Mouse (Mus musculus): ENCODE results near the gene Serpina9. TPM values are rescaled to one million over a fixed set of nuclear protein-coding genes. Genes with fewer than 3 reads are reported as not detected.
A peak's percentile ranks its signal among the peaks of the same experiment; 100 is the strongest.

Serpina9 gene
- polyA plus RNA-seq, 1 experiment from 2014 or later, result 14.9 TPM

DNA sequence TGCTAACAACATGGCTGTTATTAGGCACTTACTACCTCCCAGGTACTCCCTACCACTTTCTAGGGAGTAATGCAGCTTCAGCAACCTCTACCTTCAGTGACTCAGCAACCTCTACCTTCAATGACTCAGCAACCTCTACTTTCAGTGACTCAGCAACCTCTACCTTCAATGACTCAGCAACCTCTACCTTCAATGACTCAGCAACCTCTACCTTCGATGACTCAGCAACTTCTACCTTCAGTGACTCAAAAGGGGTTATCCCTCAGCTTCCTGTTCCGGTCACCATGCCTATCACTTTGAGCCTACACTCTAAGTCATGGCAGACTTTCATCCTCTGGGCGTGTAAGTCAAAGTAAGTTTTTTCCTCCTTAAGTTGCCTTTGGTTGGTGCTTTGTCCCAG is 13.0 kb downstream of the Serpina9 start:
- no peak overlapping the region for H3K27ac ChIP-seq (replicated peaks)
- H3K4me1 ChIP-seq (replicated peaks; ENCODE audit: control insufficient read depth, insufficient read depth), result no peaks in the 10 kb centered on the region
- H3K36me3 ChIP-seq (ENCODE audit: control insufficient read depth, insufficient read depth, low read length), result no peaks in the 10 kb centered on the region
- H3K4me2 ChIP-seq (replicated peaks; ENCODE audit: low read depth), result no peak overlapping the region
- H3K9ac ChIP-seq (ENCODE audit: low read length), result no peak overlapping the region
- no peaks in the 10 kb centered on the region for H3K27me3 ChIP-seq (ENCODE audit: control insufficient read depth, insufficient read depth, low read length)
- no peak overlapping the region for H3K4me3 ChIP-seq (ENCODE audit: low read depth, low read length)
- 86% methylated on average over 3 of the region's 3 CpGs for WGBS
- TF ChIP-seq CTCF (IDR thresholded peaks at IDR 0.05; ENCODE audit: low read depth) (no peak), EP300 (optimal IDR thresholded peaks at IDR 0.05) (no peak)
- ATAC-seq (ENCODE audit: low FRiP score, low TSS enrichment), result no peak
- no peaks in the 10 kb centered on the region for H3K9me3 ChIP-seq (ENCODE audit: control insufficient read depth, low read length)
- DNase-seq (ENCODE audit: low spot score), result no peak

GRCm38 (mm10) chr12:103999611-104000010 is 13.9 kb downstream of the Serpina9 start:
- no peak overlapping the region for H3K4me3 ChIP-seq (ENCODE audit: low read depth, low read length)
- no peak overlapping the region for H3K9ac ChIP-seq (ENCODE audit: low read length)
- no peaks in the 10 kb centered on the region for H3K27me3 ChIP-seq (ENCODE audit: control insufficient read depth, insufficient read depth, low read length)
- TF ChIP-seq CTCF (IDR thresholded peaks at IDR 0.05; ENCODE audit: low read depth) (no peak), EP300 (optimal IDR thresholded peaks at IDR 0.05) (no peak)
- WGBS, result 90% methylated on average over 8 of the region's 8 CpGs
- no peaks in the 10 kb centered on the region for H3K9me3 ChIP-seq (ENCODE audit: control insufficient read depth, low read length)
- no peak overlapping the region for H3K4me2 ChIP-seq (replicated peaks; ENCODE audit: low read depth)
- ATAC-seq (ENCODE audit: low FRiP score, low TSS enrichment) (no peak), DNase-seq (ENCODE audit: low spot score) (no peak)
- no peaks in the 10 kb centered on the region for H3K36me3 ChIP-seq (ENCODE audit: control insufficient read depth, insufficient read depth, low read length)
- H3K4me1 ChIP-seq (replicated peaks; ENCODE audit: control insufficient read depth, insufficient read depth), result no peaks in the 10 kb centered on the region
- no peak overlapping the region for H3K27ac ChIP-seq (replicated peaks)

GRCm38 (mm10) chr12:103996513-103996912 is 17.0 kb downstream of the Serpina9 start:
- no peak for ATAC-seq (ENCODE audit: low FRiP score, low TSS enrichment)
- Histone ChIP-seq H3K4me2 (replicated peaks; ENCODE audit: low read depth) (no peak overlapping the region), H3K36me3 (ENCODE audit: control insufficient read depth, insufficient read depth, low read length) (no peaks in the 10 kb centered on the region), H3K27me3 (ENCODE audit: control insufficient read depth, insufficient read depth, low read length) (no peaks in the 10 kb centered on the region), H3K27ac (replicated peaks) (no peak overlapping the region), H3K4me1 (replicated peaks; ENCODE audit: control insufficient read depth, insufficient read depth) (no peaks in the 10 kb centered on the region), H3K4me3 (ENCODE audit: low read depth, low read length) (no peak overlapping the region), H3K9me3 (ENCODE audit: control insufficient read depth, low read length) (no peaks in the 10 kb centered on the region), H3K9ac (ENCODE audit: low read length) (no peak overlapping the region)
- DNase-seq (ENCODE audit: low spot score), result no peak
- TF ChIP-seq EP300 (optimal IDR thresholded peaks at IDR 0.05), result no peak
- TF ChIP-seq CTCF (IDR thresholded peaks at IDR 0.05; ENCODE audit: low read depth), result no peak
- 48% methylated on average over 2 of the region's 2 CpGs for WGBS

DNA sequence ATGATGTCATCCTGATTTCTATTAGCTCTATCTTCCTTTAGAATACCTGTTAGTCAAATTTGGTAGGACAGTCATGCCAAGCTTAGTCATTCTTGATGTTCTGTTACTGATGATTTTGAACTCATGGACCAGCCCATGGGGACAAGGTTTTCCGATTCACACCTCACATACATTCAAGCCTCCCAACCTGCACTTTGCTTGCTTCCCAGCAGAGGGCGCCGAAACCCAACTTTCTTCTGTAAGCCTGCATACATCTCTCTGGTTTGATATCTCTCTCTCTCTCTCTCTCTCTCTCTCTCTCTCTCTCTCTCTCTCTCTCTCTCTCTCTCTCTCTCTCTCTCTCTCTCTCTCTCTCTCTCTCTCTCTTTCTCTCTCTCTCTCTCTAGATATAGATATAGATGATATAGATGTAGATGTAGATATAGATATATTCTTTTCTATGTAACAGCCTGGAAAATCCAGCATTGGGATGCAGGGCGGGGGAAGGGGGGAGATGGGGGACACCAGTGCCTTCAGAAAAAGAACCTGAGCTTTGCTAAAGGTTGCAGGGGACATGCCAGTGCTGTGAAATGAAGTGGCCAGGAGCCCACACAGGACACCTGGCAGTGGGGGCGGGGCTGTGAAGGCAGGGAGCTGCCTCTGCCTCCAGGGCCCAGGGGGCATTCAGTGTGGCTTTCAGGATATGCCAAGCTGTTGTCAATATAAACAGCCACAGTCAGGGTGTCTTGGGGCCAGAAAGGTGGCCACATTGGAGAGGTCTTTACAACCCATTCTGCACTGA is 18.1 kb downstream of the Serpina9 start:
- ATAC-seq (ENCODE audit: low FRiP score, low TSS enrichment) (no peak), DNase-seq (ENCODE audit: low spot score) (peak; percentile 78)
- no peaks in the 10 kb centered on the region for H3K4me1 ChIP-seq (replicated peaks; ENCODE audit: control insufficient read depth, insufficient read depth)
- whole genome bisulfite sequencing, result 40% methylated on average over 5 of the region's 5 CpGs
- H3K27ac ChIP-seq (replicated peaks), result no peak overlapping the region
- H3K4me2 ChIP-seq (replicated peaks; ENCODE audit: low read depth), result no peak overlapping the region
- H3K4me3 ChIP-seq (ENCODE audit: low read depth, low read length), result no peak overlapping the region
- TF ChIP-seq CTCF (IDR thresholded peaks at IDR 0.05; ENCODE audit: low read depth), result peak; percentile 87
- TF ChIP-seq EP300 (optimal IDR thresholded peaks at IDR 0.05), result no peak
- H3K9me3 ChIP-seq (ENCODE audit: control insufficient read depth, low read length), result no peaks in the 10 kb centered on the region
- H3K9ac ChIP-seq (ENCODE audit: low read length), result no peak overlapping the region
- no peaks in the 10 kb centered on the region for H3K27me3 ChIP-seq (ENCODE audit: control insufficient read depth, insufficient read depth, low read length)
- no peaks in the 10 kb centered on the region for H3K36me3 ChIP-seq (ENCODE audit: control insufficient read depth, insufficient read depth, low read length)

- H3K4me2 ChIP-seq (replicated peaks; ENCODE audit: low read depth), result no peak overlapping the region
- no peaks in the 10 kb centered on the region for H3K9me3 ChIP-seq (ENCODE audit: control insufficient read depth, low read length)
- no peaks in the 10 kb centered on the region for H3K27me3 ChIP-seq (ENCODE audit: control insufficient read depth, insufficient read depth, low read length)
- no peak for DNase-seq (ENCODE audit: low spot score)
- TF ChIP-seq CTCF (IDR thresholded peaks at IDR 0.05; ENCODE audit: low read depth) (no peak), EP300 (optimal IDR thresholded peaks at IDR 0.05) (no peak)
- 69% methylated on average over 7 of the region's 7 CpGs for WGBS
- no peak for ATAC-seq (ENCODE audit: low FRiP score, low TSS enrichment)
- no peak overlapping the region for H3K4me3 ChIP-seq (ENCODE audit: low read depth, low read length)
- H3K27ac ChIP-seq (replicated peaks), result no peak overlapping the region
- H3K4me1 ChIP-seq (replicated peaks; ENCODE audit: control insufficient read depth, insufficient read depth), result no peaks in the 10 kb centered on the region
- no peak overlapping the region for H3K9ac ChIP-seq (ENCODE audit: low read length)
- no peaks in the 10 kb centered on the region for H3K36me3 ChIP-seq (ENCODE audit: control insufficient read depth, insufficient read depth, low read length)
These were observed 20.6 kb downstream of the Serpina9 start for GRCm38 (mm10) chr12:103992945-103993344.

GRCm38 (mm10) chr12:103989857-103990256 is 23.7 kb downstream of the Serpina9 start, which contains the start of gene Serpina11:
TSS of gene Serpina11 (minus strand) at chr12:103989957.
- Histone ChIP-seq H3K9me3 (ENCODE audit: control insufficient read depth, low read length) (no peaks in the 10 kb centered on the region), H3K9ac (ENCODE audit: low read length) (no peak within 1 kb of the TSS), H3K4me3 (ENCODE audit: low read depth, low read length) (no peak within 1 kb of the TSS), H3K27me3 (ENCODE audit: control insufficient read depth, insufficient read depth, low read length) (no peaks in the 10 kb centered on the region), H3K27ac (replicated peaks) (no peak within 1 kb of the TSS), H3K4me1 (replicated peaks; ENCODE audit: control insufficient read depth, insufficient read depth) (no peaks in the 10 kb centered on the region), H3K36me3 (ENCODE audit: control insufficient read depth, insufficient read depth, low read length) (no peaks in the 10 kb centered on the region), H3K4me2 (replicated peaks; ENCODE audit: low read depth) (no peak within 1 kb of the TSS)
- ATAC-seq (ENCODE audit: low FRiP score, low TSS enrichment) (no peak), DNase-seq (ENCODE audit: low spot score) (no peak)
- WGBS, result 80% methylated on average over 6 of the region's 6 CpGs
- TF ChIP-seq CTCF (IDR thresholded peaks at IDR 0.05; ENCODE audit: low read depth), result no peak
- no peak for TF ChIP-seq EP300 (optimal IDR thresholded peaks at IDR 0.05)

Data from stomach, postnatal 0 days (tissue).